Mouse (Mus musculus): Measurements from ENCODE around the gene Ebna1bp2. TPM values are rescaled to one million over a fixed set of nuclear protein-coding genes. Genes with fewer than 3 reads are reported as not detected.

The Ebna1bp2 gene
- polyA plus RNA-seq, 1 experiment = 29.7 TPM

DNA sequence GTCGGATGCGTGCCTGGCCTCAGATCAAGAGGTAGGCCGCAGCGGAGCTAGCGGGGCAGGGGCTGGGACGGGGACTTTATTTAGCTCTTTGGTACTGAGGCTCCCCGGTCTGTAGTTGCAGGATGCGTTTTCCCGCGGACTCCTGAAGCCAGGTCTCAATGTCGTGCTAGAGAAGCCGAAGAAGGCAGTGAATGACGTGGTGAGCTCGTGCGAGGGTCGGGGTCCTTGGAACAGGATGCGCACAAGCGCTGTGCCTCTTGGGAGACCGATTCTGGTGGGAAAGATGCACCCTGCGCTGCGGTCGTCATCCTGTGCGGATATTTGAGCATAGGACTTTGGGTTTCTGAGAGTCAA is 345 bp downstream of the Ebna1bp2 start:
- TF ChIP-seq CTCF (IDR thresholded peaks at IDR 0.05; ENCODE audit: borderline replicate concordance, control insufficient read depth, extremely low read depth, insufficient read depth, low read length, poor library complexity) (no peak), POLR2A (IDR thresholded peaks at IDR 0.05; ENCODE audit: control insufficient read depth, extremely low read depth, insufficient read depth, low read length, poor library complexity) (no peak)
- WGBS = under 1% methylated on average over 23 of the region's 23 CpGs
- Histone ChIP-seq H3K4me3 (ENCODE audit: control insufficient read depth, insufficient read depth, low read length) (peak overlapping the region; percentile 75), H3K27ac (ENCODE audit: control insufficient read depth, insufficient read depth, low read length) (no peak overlapping the region), H3K36me3 (ENCODE audit: control insufficient read depth, insufficient read depth, low read length) (peaks cover 21% of the 10 kb centered on the region), H3K4me1 (replicated peaks; ENCODE audit: control insufficient read depth, insufficient read depth, low read length) (peaks cover 8% of the 10 kb centered on the region), H3K27me3 (ENCODE audit: control insufficient read depth, insufficient read depth, low read length) (no peaks in the 10 kb centered on the region)
- no peak for DNase-seq

DNA sequence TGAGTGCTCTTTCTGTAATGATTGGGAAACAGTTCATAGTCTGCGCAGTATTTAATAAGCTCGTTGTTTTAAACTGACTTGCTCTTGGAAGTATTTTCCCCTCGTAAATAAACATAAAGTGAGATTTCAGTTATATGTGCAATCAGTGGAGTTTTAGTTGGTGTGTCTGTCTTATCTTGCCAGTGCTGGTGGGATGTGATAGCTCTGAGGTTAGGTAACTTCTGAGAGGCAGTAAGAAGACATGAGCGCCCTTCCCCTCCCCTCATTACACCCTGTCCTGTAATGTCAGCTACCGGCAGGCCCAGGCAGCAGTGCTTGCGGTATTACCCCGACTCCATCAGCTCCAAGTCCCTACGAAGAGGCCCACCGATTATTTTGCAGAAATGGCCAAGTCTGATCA is 1.2 kb downstream of the Ebna1bp2 start:
- TF ChIP-seq POLR2A (IDR thresholded peaks at IDR 0.05; ENCODE audit: control insufficient read depth, extremely low read depth, insufficient read depth, low read length, poor library complexity) = no peak
- no peak for TF ChIP-seq CTCF (IDR thresholded peaks at IDR 0.05; ENCODE audit: borderline replicate concordance, control insufficient read depth, extremely low read depth, insufficient read depth, low read length, poor library complexity)

DNA sequence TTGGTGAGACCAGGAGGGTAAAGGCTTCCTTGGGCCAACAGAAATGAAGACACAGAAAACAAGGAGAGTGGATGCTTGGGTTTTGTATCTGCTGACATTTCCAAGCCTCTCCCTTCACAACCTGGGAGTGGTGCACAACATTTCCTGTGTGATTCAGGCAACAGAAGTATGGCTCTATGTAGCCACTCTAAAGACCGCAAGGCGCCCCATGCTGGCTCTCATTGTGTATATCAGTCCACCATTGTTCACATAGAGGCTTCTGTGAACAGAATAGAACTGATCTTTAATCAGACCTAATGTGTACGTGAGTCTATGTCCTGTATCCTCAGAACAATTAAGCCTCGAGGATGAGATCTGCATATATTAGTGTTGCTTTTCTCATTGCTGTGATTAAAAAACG is 9.7 kb downstream of the Ebna1bp2 start:
- no peaks in the 10 kb centered on the region for H3K27me3 ChIP-seq (ENCODE audit: control insufficient read depth, insufficient read depth, low read length)
- 96% methylated on average over 5 of the region's 5 CpGs for WGBS
- peaks cover 19% of the 10 kb centered on the region for H3K36me3 ChIP-seq (ENCODE audit: control insufficient read depth, insufficient read depth, low read length)
- DNase-seq = no peak
- H3K4me3 ChIP-seq (ENCODE audit: control insufficient read depth, insufficient read depth, low read length) = no peak overlapping the region
- H3K4me1 ChIP-seq (replicated peaks; ENCODE audit: control insufficient read depth, insufficient read depth, low read length) = no peaks in the 10 kb centered on the region
- TF ChIP-seq POLR2A (IDR thresholded peaks at IDR 0.05; ENCODE audit: control insufficient read depth, extremely low read depth, insufficient read depth, low read length, poor library complexity) (no peak), CTCF (IDR thresholded peaks at IDR 0.05; ENCODE audit: borderline replicate concordance, control insufficient read depth, extremely low read depth, insufficient read depth, low read length, poor library complexity) (no peak)
- H3K27ac ChIP-seq (ENCODE audit: control insufficient read depth, insufficient read depth, low read length) = no peak overlapping the region

More for the DNA sequence above, 1.2 kb downstream of the Ebna1bp2 start:
- Histone ChIP-seq H3K36me3 (ENCODE audit: control insufficient read depth, insufficient read depth, low read length) (peaks cover 22% of the 10 kb centered on the region), H3K4me1 (replicated peaks; ENCODE audit: control insufficient read depth, insufficient read depth, low read length) (peaks cover 8% of the 10 kb centered on the region), H3K4me3 (ENCODE audit: control insufficient read depth, insufficient read depth, low read length) (no peak overlapping the region), H3K27me3 (ENCODE audit: control insufficient read depth, insufficient read depth, low read length) (no peaks in the 10 kb centered on the region), H3K27ac (ENCODE audit: control insufficient read depth, insufficient read depth, low read length) (no peak overlapping the region)
- WGBS = 89% methylated on average over 9 of the region's 9 CpGs
- DNase-seq = no peak

DNA sequence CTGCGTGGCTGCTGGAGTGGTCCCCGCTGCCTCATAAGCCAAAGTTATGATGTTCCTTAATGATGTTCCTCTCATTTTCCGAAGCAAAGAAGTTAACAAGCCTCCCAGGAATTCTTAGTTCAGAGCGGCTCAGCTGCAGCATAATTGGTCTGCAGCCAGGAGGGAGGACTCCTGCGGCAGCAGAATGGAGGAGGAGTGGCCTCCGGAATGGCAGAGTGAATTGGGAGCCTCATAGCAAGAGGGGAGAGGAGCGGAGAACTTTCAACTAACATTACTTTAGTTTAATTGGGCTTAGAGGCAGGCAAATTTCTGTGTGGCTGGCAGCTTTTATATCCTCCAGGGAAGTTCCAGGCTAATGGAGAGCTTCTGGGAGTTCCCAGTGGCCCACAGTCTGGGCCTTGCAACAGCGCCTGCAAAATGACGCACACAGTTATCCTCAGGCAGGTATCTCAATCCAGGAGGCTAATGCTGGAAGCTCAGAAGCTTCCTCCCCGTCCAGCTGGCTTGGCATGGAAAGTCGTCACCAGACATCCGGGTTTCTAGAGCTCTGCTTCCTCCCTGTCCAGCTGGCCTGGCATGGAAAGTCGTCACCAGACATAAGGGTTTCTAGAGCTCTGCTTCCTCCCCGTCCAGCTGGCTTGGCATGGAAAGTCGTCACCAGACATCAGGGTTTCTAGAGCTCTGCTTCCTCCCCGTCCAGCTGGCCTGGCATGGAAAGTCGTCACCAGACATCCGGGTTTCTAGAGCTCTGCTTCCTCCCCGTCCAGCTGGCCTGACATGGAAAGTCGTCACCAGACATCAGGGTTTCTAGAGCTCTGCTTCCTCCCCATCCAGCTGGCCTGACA is 22.0 kb downstream of the Ebna1bp2 start:
- DNase-seq = no peak
- H3K27ac ChIP-seq (ENCODE audit: control insufficient read depth, insufficient read depth, low read length) = no peak overlapping the region
- 48% methylated on average over 20 of the region's 20 CpGs for WGBS
- H3K27me3 ChIP-seq (ENCODE audit: control insufficient read depth, insufficient read depth, low read length) = no peaks in the 10 kb centered on the region
- H3K36me3 ChIP-seq (ENCODE audit: control insufficient read depth, insufficient read depth, low read length) = no peaks in the 10 kb centered on the region
- TF ChIP-seq POLR2A (IDR thresholded peaks at IDR 0.05; ENCODE audit: control insufficient read depth, extremely low read depth, insufficient read depth, low read length, poor library complexity) (no peak), CTCF (IDR thresholded peaks at IDR 0.05; ENCODE audit: borderline replicate concordance, control insufficient read depth, extremely low read depth, insufficient read depth, low read length, poor library complexity) (no peak)
- H3K4me1 ChIP-seq (replicated peaks; ENCODE audit: control insufficient read depth, insufficient read depth, low read length) = no peaks in the 10 kb centered on the region
- no peak overlapping the region for H3K4me3 ChIP-seq (ENCODE audit: control insufficient read depth, insufficient read depth, low read length)

DNA sequence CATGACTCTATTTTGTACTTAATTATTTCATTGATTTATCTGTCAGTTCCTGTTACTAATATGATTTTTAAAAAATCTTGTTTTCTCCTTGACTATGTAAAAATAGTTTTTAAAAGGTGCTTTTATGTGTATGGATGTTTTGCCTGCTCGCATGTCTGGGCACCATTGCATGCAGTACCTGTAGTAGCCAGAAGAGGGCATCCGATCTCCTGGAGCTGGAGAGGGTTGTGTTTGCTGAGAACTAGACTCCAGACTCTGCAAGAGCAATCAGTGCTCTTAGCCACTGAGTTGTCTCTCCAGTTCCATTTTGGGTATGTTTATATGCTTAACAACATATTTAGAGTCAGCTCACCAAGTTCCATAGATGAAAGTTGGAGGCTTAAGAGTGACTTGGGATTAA is 24.6 kb downstream of the Ebna1bp2 start:
- Histone ChIP-seq H3K27ac (ENCODE audit: control insufficient read depth, insufficient read depth, low read length) (no peak overlapping the region), H3K4me3 (ENCODE audit: control insufficient read depth, insufficient read depth, low read length) (no peak overlapping the region), H3K36me3 (ENCODE audit: control insufficient read depth, insufficient read depth, low read length) (no peaks in the 10 kb centered on the region), H3K4me1 (replicated peaks; ENCODE audit: control insufficient read depth, insufficient read depth, low read length) (no peaks in the 10 kb centered on the region), H3K27me3 (ENCODE audit: control insufficient read depth, insufficient read depth, low read length) (no peaks in the 10 kb centered on the region)
- peak; percentile 62 for DNase-seq
- WGBS = 4% methylated on average over 2 of the region's 2 CpGs
- TF ChIP-seq CTCF (IDR thresholded peaks at IDR 0.05; ENCODE audit: borderline replicate concordance, control insufficient read depth, extremely low read depth, insufficient read depth, low read length, poor library complexity) (no peak), POLR2A (IDR thresholded peaks at IDR 0.05; ENCODE audit: control insufficient read depth, extremely low read depth, insufficient read depth, low read length, poor library complexity) (no peak)

DNA sequence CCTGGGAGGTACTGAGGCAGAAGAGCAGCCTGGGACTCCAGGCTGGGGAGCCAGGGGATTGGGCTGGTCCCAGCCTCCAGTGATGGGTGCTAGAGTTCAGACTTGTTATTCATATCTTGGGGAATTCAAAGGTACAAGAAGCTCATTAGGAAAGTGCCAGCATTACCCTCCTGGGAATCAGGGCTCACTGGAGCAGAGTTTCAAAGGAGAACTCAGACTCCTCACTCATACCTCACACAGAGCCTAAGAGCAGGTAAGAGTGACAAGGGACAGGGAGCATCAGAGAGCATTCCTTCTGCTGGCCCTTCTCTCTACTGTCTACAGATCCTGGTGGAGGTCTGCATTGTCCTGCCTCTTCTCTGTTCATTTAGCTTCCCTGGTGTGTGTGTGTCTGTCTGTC is 38.1 kb downstream of the Ebna1bp2 start, which contains the start of gene Olfr62:
TSS of gene Olfr62 (plus strand) at position 301 of the 400 bp plus-strand sequence.
- no peaks in the 10 kb centered on the region for H3K4me1 ChIP-seq (replicated peaks; ENCODE audit: control insufficient read depth, insufficient read depth, low read length)
- TF ChIP-seq POLR2A (IDR thresholded peaks at IDR 0.05; ENCODE audit: control insufficient read depth, extremely low read depth, insufficient read depth, low read length, poor library complexity) = no peak
- H3K27ac ChIP-seq (ENCODE audit: control insufficient read depth, insufficient read depth, low read length) = no peak within 1 kb of the TSS
- no peak within 1 kb of the TSS for H3K4me3 ChIP-seq (ENCODE audit: control insufficient read depth, insufficient read depth, low read length)
- H3K36me3 ChIP-seq (ENCODE audit: control insufficient read depth, insufficient read depth, low read length) = no peaks in the 10 kb centered on the region
- no peaks in the 10 kb centered on the region; the same call in 1 of the 2 replicates for H3K27me3 ChIP-seq (ENCODE audit: control insufficient read depth, insufficient read depth, low read length)
- no peak for DNase-seq

Other genes with a start within 250 kb of the Ebna1bp2 start
- 90.6 and 96.7 TPM in 2 replicates for gene Szt2, start 211.5 kb upstream of the Ebna1bp2 start, polyA plus RNA-seq (2012; rRNA removed)
- 40.1 and 40.8 TPM in 2 replicates for gene Med8, start 211.5 kb upstream of the Ebna1bp2 start, polyA plus RNA-seq (2012; rRNA removed)
- 127 and 155 TPM in 2 replicates for gene Elovl1, start 192.7 kb upstream of the Ebna1bp2 start, polyA plus RNA-seq (2012; rRNA removed)
- 152 and 211 TPM in 2 replicates for gene Cdc20, start 183.4 kb upstream of the Ebna1bp2 start, polyA plus RNA-seq (2012; rRNA removed)
- 0.11 and 0.28 TPM in 2 replicates for gene Mpl, start 163.3 kb upstream of the Ebna1bp2 start, polyA plus RNA-seq (2012; rRNA removed)
- 9.4 and 11.7 TPM in 2 replicates for gene Tie1, start 130.7 kb upstream of the Ebna1bp2 start, polyA plus RNA-seq (2012; rRNA removed)
- gene 2610528J11Rik, start 93.8 kb upstream of the Ebna1bp2 start, polyA plus RNA-seq (2012; rRNA removed) = 1.6 and 2.1 TPM in 2 replicates
- gene Tmem125, start 76.8 kb upstream of the Ebna1bp2 start, polyA plus RNA-seq (2012; rRNA removed) = 1.7 and 2.1 TPM in 2 replicates
- 0.05 TPM in 2 replicates for gene Cfap57, start within 50 bp of the Ebna1bp2 start, polyA plus RNA-seq (2012; rRNA removed)
- not detected in 2 replicates for gene Olfr62, start 38.2 kb downstream of the Ebna1bp2 start, polyA plus RNA-seq (2012; rRNA removed)
- gene Olfr1342, start 72.0 kb downstream of the Ebna1bp2 start, polyA plus RNA-seq (2012; rRNA removed) = 0.13 TPM in 1 of 2 replicates, not detected in the other
- 0.15 TPM in 1 of 2 replicates, not detected in the other for gene Olfr1341, start 82.7 kb downstream of the Ebna1bp2 start, polyA plus RNA-seq (2012; rRNA removed)
- gene Olfr1340, start 99.3 kb downstream of the Ebna1bp2 start, polyA plus RNA-seq (2012; rRNA removed) = not detected in 2 replicates
- not detected in 2 replicates for gene Olfr1339, start 111.4 kb downstream of the Ebna1bp2 start, polyA plus RNA-seq (2012; rRNA removed)
- gene Olfr1338, start 137.9 kb downstream of the Ebna1bp2 start, polyA plus RNA-seq (2012; rRNA removed) = not detected in 2 replicates
- 0.11 TPM in 1 of 2 replicates, not detected in the other for gene Olfr1337, start 161.8 kb downstream of the Ebna1bp2 start, polyA plus RNA-seq (2012; rRNA removed)
- not detected in 2 replicates for gene Olfr1335, start 189.1 kb downstream of the Ebna1bp2 start, polyA plus RNA-seq (2012; rRNA removed)
- gene Olfr1333, start 215.5 kb downstream of the Ebna1bp2 start, polyA plus RNA-seq (2012; rRNA removed) = not detected in 2 replicates
- not detected in 2 replicates for gene Olfr1331, start 243.8 kb downstream of the Ebna1bp2 start, polyA plus RNA-seq (2012; rRNA removed)